Mouse (Mus musculus): ENCODE data around the gene Olfr91. TPM values are rescaled to one million over a fixed set of nuclear protein-coding genes. Genes with fewer than 3 reads are reported as not detected.

Gene Olfr91
- total RNA-seq, 1 experiment from 2014 or later = not detected

DNA sequence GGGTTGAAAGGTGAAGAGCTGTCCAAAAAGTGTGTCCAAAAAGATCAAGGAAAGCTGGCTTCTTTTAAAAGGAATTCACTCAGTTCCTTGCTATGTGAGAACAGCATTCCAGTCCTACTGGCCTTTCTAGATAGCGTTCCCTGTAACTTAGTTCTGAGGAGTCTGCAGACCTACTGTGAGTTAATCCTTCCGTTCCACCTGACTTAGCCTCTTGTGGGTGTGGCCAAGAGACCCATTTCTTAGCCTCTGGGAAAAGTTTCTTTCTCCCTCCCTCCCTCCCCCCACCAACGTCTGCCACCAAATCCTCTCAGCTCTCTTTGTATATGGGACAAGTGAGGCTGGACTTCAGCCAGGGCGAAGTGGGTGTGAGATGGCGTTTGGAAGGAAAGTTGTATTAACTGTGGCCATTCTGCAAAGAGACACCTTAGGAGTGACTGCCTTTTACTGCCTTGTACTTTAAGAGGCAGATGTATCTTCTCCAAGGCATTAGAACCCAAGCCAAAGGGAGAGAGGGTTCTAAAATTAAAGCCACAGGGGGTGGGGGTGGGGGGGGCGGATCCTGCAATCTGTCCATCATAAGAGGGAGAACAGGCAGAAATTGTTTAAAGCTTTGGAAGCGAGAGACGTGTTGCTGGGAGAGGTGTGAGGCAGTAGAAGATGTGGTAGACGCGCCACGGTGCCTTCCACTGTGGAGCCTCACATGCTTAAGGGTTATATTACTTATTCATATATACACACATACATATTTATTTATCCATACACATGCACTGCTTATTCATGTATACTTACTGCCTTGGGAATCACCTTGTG is 34.2 kb downstream of the Olfr91 start:
- ATAC-seq (replicated peaks; ENCODE audit: insufficient number of reproducible peaks, low FRiP score, low TSS enrichment, poor library complexity, severe bottlenecking) = no peak

DNA sequence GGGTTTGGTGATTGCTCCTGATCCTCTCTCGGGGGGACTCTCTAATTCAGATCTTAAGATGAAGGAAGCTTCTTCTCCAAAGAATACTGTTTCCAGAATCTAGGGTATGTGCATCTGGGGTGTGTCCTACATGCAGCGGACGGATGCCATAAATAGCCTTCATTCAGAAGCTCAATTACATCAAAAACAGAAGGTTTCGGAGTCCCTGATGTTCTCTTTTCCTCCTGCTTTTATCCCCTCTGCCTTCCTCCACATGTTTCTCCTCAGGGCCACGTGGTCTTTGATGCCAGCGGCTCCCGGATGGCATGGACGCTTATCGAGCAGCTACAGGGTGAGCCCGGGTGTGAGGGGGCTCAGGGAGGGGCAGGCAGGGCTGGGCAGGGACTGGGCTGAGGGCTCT is 35.0 kb downstream of the Olfr91 start:
- ATAC-seq (replicated peaks; ENCODE audit: insufficient number of reproducible peaks, low FRiP score, low TSS enrichment, poor library complexity, severe bottlenecking) = no peak

DNA sequence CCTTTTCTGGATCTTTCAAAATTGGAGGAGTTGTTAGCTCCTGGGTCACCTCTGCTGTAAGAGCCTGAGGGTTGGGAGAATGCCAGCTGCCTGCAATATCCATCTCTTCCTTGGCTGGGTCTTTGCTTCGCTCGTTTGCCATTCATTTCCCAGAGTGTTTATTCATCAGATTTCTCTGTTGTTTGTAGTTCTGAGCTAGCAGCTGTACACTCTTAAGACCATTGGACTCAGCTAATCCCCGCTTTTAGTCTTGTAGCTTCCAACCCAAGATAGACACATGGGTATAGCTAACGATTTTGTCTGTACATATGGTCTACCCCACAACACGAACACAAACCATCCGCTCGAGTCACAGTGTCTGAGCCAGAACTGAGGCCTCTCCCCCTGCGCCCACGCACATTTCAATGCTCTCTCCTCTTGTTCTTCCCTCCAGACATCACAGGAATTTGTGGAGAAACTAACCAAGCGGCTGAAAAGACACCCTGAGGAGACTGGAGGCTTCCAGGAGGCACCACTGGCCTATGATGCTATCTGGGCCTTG is 35.9 kb downstream of the Olfr91 start:
- no peak for ATAC-seq (replicated peaks; ENCODE audit: insufficient number of reproducible peaks, low FRiP score, low TSS enrichment, poor library complexity, severe bottlenecking)

DNA sequence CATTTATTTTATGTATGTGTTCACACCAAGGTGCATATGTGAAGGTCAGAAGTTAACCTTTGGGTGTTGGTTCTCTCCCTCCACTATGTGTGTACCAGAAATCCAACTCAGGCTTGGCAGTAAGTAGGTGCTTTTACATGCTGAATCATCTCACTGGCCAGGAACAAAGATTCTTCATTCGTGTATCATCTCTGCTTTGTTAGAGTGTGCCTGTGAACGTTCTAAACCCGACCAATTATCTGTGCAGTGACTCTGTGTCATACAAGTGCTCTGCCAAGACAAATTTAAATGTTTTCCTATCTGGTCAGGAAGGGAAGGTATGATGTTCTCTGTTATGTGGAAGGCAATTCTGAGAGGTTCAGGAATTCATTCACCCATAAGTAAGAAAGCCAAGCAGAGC is 36.6 kb downstream of the Olfr91 start:
- ATAC-seq (replicated peaks; ENCODE audit: insufficient number of reproducible peaks, low FRiP score, low TSS enrichment, poor library complexity, severe bottlenecking) = no peak

DNA sequence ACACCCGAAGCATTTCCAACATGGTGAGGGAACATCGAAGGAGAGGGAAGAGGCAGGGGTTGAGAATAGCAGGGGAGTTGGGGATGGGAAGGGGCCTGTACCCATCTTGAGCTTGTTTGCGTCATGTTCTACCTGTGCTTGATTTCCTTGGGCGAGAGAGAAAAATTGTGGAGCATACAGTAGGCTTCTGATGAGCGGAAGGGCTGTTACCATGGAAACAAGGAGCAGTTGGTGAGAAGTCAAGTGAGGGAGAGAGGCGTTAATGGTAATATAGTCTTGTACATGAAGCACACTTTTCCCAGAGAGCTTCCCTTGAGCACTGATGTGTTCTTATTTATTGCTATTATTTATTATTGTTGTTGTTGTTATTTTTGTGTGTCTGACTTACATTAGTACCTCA is 41.1 kb downstream of the Olfr91 start:
- no peak for ATAC-seq (replicated peaks; ENCODE audit: insufficient number of reproducible peaks, low FRiP score, low TSS enrichment, poor library complexity, severe bottlenecking)

DNA sequence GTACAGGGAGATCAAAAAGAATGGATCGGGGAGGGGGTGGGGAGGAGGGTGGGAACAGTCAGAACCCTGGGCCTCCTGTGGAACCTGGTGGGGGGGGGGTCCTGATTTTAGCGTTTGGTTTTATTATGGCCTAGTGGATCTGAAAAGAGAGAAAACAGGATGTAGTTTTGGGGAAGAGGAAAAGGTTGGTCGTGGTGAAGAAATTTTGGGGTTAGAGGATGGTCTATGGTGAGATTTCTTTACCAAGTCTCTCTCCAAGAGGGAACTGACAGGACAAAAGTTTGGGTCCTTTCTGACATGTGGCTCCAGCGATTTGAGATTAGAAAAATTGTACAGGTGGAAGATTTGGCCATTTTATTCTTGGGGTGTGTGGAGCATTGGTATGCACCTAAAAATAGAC is 46.3 kb downstream of the Olfr91 start:
- no peak for ATAC-seq (replicated peaks; ENCODE audit: insufficient number of reproducible peaks, low FRiP score, low TSS enrichment, poor library complexity, severe bottlenecking)

DNA sequence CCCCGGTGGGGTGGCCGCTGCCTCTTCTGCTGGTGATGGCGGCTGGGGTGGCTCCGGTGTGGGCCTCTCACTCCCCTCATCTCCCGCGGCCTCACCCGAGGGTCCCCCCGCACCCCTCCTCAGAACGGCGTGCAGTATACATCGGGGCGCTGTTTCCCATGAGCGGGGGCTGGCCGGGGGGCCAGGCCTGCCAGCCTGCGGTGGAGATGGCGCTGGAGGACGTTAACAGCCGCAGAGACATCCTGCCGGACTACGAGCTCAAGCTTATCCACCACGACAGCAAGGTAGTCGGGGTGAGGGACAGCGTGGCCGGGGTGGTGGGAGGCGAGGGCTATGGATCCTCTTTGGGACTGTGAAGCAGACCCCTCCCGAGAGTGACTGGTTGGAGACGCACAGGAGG is 47.2 kb downstream of the Olfr91 start:
- ATAC-seq (replicated peaks; ENCODE audit: insufficient number of reproducible peaks, low FRiP score, low TSS enrichment, poor library complexity, severe bottlenecking) = no peak

DNA sequence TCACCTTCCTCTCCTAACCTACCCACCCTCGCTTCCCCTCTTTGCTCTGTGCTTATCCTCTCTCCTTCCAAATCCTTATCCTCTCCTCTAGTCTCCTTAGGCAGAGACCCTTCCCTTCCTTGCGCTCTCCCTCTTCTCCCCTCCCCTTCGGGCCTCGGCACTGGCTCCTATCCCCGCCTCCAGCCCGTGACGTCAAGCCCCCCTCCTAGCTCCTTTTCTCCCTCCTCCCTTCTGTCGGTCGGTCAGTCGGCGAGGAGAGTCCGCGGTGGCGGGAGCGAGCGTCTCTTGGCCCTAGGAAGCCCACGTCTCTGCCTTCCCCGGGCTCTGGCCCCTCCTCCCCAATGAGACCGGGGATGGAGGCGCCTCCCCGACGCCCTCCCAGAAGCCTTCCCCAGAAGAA is 47.7 kb downstream of the Olfr91 start:
- ATAC-seq (replicated peaks; ENCODE audit: insufficient number of reproducible peaks, low FRiP score, low TSS enrichment, poor library complexity, severe bottlenecking) = no peak

DNA sequence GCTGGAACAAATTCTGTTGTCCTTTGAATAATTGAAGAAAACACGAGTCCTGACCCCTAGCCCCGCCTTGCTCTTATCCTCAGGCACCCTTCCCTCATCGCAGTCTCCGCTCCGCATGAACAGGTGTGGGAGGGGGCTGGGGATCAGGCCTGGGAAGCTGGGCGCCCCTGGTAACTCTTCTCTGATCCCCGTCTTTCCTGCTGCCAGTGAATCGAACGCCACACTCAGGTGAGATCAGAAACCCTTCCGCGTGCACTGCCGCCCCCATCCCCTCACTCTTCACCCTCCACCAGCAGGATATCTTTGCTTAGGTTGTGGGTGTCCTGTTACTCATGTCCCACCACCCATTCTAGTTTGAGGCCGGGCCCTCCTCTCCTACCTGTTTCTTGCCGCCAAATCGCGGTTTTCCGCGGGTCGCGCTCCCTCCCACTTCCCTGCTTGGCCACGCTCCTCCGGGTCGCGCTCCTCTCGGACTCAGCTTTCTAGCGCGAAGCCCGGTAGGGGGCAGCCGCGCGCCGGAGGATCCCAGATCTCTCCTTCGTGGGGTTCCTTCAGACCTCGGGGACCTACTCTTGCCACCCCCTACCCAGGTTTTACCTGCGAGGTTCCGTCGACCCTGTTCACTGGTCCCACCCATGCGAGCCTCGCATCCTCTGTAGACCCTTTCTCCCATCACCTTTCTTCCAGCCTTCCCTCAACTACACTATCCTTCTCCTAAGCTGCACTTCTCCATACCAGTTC is 48.3 kb downstream of the Olfr91 start:
- ATAC-seq (replicated peaks; ENCODE audit: insufficient number of reproducible peaks, low FRiP score, low TSS enrichment, poor library complexity, severe bottlenecking) = no peak

DNA sequence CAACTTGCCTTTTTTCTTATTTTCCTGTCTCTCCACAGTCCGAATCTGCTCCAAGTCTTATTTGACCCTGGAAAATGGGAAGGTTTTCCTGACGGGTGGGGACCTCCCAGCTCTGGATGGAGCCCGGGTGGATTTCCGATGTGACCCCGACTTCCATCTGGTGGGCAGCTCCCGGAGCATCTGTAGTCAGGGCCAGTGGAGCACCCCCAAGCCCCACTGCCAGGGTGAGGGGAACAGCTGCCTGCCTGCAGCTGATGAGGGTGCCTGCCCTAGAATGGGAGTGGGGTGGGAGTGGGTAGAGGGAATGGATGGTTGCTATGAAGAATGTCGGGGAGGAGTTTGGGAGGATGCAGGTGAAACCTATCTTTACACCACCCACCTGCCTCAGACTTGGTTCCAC is 49.7 kb downstream of the Olfr91 start:
- no peak for ATAC-seq (replicated peaks; ENCODE audit: insufficient number of reproducible peaks, low FRiP score, low TSS enrichment, poor library complexity, severe bottlenecking)

DNA sequence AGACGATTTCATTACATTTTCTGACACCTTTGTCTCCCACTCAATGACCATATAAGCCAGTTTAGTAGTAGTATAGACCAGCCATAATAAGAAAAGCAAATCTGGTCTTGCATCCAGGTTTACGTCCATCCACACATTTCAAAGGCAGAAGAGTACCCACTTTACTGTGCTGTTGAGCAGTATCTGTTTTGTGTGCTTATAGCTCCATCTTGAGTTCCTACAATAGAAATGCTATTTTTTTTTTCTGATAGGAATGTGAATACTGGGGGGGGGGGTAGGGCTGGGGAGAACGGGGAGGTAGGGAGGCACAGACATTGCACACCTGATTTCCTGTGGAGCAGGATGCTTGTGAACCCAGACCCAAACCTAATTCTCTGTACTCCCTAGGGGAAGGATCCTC is 50.1 kb downstream of the Olfr91 start:
- ATAC-seq (replicated peaks; ENCODE audit: insufficient number of reproducible peaks, low FRiP score, low TSS enrichment, poor library complexity, severe bottlenecking) = no peak

DNA sequence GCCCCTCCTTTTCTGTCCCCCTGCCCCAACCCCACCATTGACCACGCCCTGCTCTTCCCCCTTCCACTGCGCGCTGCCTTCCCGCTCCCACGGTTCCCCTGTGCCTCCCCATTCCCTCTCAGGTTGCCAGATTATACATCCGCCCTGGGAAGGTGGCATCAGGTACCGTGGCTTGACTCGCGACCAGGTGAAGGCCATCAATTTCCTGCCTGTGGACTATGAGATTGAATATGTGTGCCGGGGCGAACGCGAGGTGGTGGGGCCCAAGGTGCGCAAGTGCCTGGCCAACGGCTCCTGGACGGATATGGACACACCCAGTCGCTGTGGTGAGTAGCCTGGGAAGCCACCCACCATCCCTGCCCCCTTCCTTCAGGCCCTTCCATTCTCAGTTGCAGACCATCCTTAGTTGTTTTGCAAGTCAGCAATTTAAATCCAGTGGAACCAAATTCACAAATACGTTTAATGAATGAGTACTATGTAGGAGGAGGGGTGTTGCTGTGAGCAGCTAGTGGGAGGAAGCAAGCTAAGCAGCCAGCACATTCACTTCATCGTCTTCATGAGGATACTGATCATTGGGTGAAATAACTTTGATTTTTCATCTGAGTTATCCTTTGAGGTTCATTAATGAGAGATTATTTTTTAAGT is 50.6 kb downstream of the Olfr91 start:
- no peak for ATAC-seq (replicated peaks; ENCODE audit: insufficient number of reproducible peaks, low FRiP score, low TSS enrichment, poor library complexity, severe bottlenecking)

DNA sequence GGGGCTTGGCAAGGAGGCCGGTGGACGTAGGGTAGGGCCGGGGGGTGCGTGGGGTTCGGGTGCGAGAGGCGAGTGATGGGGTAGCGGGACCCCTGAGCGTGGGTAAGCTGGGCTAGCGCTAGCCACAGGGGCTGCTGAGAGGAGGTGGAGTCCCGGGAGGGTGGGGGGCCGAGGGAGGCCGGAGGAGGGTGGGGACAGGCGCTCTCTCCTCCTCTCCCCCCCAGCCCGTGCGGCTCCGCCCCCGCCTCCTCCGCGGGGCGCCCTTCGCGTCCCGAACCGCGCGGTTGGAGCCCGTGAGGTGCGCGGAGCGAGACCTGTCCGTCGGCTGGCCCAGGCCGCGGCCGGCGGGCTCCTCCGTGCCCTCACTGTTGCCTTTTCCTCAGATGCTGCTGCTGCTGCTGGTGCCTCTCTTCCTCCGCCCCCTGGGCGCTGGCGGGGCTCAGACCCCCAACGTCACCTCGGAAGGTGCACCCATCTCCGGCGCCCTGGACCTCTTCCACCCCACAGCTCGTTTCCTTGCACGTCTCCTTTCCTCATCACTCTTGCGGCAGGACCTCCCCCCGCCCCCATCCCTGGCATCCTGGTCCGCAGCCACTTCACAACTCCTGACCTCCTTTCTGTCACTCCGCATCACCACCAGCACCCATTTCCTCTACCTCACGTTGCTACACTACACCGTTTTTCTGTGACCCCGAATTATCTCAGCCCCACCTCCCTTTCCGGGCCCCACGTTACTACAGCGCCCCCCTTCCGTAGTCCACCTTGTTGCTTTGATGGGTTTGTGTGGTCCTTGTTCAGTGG is 51.6 kb downstream of the Olfr91 start:
- peak; percentile 36; the same call in 1 of the 2 replicates for ATAC-seq (replicated peaks; ENCODE audit: insufficient number of reproducible peaks, low FRiP score, low TSS enrichment, poor library complexity, severe bottlenecking)

DNA sequence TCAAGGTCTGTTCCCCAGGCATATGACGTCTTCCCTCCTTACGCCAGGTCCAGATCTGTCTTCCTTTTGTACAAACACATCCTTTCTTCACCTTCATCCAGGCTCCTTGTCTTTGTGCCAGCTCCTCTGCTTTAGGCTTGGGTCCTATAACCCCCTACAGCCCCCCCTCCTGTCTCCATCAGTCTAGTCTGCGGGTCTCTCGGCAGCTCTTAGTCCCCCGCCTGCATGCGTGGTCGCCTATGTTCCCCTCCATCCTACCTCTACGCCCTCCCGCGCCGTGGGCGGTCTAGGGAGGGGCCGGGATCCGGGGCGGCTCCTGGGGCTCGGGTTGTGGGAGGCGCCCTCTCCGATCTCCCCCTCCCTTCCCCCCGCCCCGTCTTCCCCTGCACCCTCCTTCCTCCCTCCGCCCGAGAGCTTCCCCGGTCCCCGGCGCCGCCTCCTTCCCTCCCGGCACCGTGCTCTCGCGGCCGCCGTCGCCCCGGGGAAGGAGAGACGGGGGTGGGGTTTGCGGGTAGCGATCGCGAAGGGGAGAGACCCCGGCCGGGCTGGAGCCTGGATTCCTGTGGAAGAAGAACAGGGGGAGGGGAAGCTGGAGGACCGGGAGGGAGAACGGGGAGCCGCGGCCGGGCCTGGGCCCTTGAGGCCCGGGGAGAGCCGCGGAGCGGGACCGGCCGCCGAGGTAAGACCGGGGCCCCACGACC is 52.3 kb downstream of the Olfr91 start, which contains the start of gene Gabbr1:
Gene Gabbr1 (plus strand): TSS at position 356 of the 701 bp plus-strand sequence.
- ATAC-seq (replicated peaks; ENCODE audit: insufficient number of reproducible peaks, low FRiP score, low TSS enrichment, poor library complexity, severe bottlenecking) = no peak; the same call in 1 of the 2 replicates

DNA sequence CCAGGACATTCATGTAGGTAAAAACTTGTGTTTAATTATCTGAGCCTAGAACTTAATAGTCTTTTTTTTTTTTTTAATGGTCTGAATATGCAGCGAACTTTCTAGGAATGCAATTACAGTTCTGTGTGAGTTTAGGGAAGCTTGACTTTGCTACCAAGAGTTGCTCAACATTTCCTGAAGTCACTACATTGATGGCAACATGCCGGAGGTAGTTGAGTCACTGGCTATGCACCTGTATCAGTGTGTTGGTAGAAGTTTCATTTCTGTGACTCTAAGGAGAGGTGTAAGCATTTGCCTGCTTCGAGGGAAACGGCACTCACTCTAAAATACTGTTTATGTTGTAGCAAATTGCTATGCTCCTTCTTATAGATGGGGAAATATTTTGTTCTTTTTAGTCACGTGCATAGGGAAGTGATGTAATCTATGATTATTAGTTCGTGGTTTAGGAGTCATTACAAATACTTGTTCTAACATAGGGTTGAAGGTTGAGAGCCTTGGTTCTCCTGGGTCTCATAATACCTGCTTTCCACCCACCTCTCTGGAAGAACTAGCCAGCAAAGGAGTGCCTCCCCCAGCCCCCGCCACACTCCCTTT is 53.3 kb downstream of the Olfr91 start:
- ATAC-seq (replicated peaks; ENCODE audit: insufficient number of reproducible peaks, low FRiP score, low TSS enrichment, poor library complexity, severe bottlenecking) = 0 out of 2 replicates have a peak, but pooled peaks have one; percentile 31
